Mouse (Mus musculus) cerebellum, postnatal 25 days (tissue): ENCODE results near the gene Zdhhc8.

Experiments
- DNase-seq, 2 experiments: peaks; one replicate each; pipeline ENCODE4 v3.0.0; 2021; ENCODE audit warnings: mixed read lengths in 2 of 2

The Zdhhc8 gene

DNA sequence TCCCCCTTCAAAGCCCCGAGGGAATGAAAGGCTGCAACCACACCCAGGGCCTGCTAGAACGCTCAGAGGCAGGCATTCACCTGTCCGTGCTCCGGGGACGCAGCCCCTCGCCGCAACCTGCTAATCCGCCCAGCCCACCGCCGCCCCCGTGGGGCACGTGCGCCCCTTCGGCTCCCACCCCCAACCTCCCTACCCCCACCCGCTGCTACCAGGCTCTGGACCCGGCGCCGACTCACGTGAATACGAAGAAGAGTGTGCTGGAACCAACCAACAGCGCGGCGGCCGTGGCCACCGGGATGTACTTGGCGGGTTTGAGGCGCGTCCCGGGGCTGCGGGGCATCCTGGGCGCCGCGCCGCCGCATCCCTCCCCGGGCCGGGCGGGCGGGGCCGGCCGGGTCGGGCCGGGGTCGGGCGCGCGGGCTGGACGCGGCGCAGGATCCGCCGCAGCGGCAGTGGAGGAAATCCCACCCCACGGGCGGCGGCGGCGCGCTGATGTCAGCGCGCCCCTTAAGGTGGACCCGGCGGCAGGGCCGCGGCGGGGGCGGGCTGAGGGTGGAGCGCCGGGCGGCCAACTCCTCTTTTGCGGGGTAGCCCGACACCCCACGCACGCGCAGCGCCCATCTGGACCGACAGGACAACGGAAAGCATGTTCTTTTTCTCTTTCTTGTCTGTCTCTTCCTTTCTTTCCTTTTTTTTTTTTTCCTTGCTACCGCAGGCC is at the start of gene Zdhhc8:
Gene Zdhhc8, minus strand, starts transcription at position 466 of the 718 bp plus-strand sequence.
- DNase-seq = peak in 1 of 2 experiments; percentile 91

DNA sequence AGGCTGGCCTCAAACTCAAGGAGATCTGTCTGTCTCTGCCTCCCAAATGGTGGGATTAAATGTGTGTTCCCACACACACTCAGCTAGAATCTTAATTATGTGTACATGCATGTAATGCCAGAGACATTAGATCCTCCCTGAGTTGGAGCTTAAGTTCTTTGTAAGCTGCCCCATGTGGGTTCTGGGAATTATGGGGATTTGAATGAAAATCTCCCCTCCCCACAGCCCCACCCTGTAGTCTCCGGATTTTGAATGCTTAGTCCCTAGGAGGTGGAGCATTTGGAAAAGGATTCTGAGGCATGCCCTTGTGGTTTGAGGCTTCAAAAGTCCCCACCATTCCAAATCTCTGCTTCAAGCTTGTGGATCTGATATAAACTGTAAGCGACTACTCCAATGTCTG is 40.2 kb upstream of the Zdhhc8 start:
- DNase-seq = no peak

DNA sequence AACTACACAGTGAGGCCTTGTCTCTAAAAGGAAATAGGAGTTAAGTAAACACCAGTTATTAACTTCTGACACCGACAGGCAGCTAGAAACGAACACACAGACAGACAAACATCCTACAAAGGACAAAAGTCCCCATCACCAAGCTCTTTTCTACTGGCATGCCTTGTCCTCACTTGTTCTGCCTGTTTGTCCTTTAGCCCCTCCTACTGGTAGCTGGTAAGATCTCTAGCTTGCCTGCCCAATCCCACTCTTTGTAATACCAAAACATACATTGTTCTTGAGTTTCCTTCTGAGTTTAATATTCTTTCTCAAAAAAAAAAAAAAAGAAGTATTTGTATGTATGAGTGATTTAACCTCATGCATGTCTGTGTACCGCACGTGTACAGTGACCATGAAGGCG is 33.2 kb upstream of the Zdhhc8 start:
- DNase-seq = no peak

GRCm38 (mm10) chr16:18265024-18265423 is 30.1 kb upstream of the Zdhhc8 start:
- DNase-seq = no peak

DNA sequence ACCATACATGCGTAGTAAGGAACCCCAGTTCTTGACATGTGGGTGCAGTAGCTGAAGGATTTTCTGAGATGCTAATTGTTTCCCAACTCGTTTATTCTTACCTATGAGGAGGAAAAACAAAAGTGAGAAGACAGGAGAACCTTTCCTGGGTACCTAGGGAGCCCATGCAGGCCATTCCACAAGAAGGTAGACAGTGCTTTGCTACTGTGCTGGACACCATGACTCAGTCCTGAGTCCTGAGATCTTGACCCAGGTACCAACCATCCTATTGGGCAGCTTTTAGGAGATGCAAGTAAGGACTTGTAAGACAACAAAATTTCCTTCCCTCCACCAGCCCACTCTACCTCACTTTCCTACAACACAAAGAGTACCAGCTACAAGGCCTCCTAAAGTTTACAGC is 23.3 kb upstream of the Zdhhc8 start, which contains the start of gene Gm49776:
Gene Gm49776, minus strand, starts transcription at position 101 of the 400 bp plus-strand sequence.
- no peak for DNase-seq

- no peak for DNase-seq
These were observed 18.9 kb upstream of the Zdhhc8 start for GRCm38 (mm10) chr16:18253866-18254265.

DNA sequence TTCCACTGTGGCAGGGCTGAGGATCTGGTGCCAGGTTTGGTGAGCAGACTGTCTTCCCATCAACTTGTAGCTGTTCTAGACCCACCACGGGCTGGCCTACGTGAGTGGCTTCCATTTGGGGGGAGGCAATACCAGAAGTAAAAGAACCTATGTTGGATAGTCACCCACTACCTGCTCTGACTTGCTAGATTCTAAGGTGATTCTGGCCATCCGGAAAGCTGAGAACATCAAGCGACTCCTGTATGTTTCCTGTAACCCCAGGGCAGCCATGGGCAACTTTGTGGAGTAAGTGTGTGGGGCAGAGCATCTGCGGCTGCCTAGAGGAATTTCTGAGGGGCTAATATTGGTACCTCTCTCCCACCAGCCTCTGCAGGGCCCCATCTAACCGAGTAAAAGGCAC is 17.8 kb upstream of the Zdhhc8 start:
- DNase-seq = no peak

GRCm38 (mm10) chr16:18250828-18251790 is 16.2 kb upstream of the Zdhhc8 start:
- peak in 1 of 2 experiments; percentile 16 for DNase-seq

GRCm38 (mm10) chr16:18250231-18250630 is 15.3 kb upstream of the Zdhhc8 start:
- no peak for DNase-seq

DNA sequence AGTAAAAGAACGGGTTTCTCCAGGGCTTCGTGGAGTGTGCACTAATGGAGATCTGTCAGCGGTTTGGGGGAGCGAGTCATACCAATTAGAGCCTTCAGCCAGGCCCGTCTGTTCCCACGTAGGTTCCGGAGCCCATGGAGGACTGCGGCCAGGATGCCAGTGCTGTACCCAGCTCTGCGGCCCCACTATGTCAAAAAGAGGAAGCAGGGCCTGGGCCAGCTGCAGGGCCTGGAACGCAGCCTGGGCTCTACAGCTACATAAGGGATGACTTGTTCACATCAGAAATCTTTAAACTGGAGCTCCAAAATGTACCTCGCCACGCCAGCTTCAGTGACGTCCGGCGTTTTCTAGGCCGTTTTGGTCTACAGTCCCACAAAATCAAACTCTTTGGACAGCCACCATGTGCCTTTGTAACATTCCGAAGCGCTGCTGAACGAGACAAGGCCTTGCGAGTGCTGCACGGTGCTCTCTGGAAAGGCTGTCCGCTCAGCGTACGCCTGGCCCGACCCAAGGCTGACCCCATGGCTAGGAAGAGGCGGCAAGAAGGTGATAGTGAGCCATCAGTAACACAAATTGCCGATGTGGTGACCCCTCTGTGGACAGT is 14.5 kb upstream of the Zdhhc8 start:
- DNase-seq = peak; percentile 64 to 66

DNA sequence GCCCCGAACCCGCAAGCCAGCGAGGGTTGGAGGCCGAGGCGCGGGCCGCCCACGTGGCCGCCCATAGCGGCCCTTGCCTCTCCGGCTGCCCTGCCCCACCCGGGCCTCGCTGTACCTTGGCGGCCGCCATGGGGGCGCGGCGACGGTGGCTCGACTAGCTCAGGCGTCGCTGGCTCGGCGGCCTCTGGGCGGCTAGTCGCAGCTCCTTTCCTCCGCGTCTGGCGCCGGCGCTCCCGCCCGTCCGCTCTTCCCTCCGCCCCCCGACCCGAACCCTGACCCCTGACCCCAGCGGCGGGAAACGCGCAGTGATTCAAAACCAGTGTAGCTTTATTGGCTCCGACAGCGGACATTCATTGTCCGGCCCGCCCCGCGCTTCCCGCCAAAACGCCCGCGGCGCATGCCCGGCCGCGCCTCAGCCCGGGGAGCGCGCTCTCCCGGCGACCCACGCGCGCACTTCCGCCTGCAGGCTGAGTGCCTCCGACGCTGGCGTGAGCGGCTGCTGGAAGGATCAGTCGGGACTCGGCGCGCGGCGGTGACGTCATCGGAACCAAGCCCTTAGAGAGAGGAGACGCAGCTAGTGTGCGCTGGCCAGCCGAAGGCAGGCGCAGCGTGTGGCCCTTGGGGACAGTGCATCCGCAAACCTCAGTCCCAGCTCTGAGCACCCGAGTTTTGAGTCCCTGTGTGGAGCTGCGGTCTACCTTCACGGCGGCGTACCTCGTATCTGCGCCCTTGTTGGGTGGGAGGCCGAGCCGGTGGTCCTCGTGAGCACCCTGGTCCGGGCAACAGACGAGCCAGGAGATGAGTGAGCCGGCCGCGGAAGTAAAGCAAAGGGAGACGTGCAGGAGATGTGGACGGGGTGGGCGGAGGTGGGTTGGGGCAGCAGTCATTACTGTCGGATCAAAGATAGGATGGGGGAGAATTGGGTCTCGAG is 13.8 kb upstream of the Zdhhc8 start, which contains the start of the genes Trmt2a and Ranbp1:
Gene Trmt2a, plus strand, starts transcription at position 247 of the 931 bp plus-strand sequence.
Gene Ranbp1, minus strand, starts transcription at position 300 of the 931 bp plus-strand sequence.
- peak; percentile 98 to 99 for DNase-seq

- no peak for DNase-seq
These were observed 12.8 kb upstream of the Zdhhc8 start for GRCm38 (mm10) chr16:18247521-18248399.

DNA sequence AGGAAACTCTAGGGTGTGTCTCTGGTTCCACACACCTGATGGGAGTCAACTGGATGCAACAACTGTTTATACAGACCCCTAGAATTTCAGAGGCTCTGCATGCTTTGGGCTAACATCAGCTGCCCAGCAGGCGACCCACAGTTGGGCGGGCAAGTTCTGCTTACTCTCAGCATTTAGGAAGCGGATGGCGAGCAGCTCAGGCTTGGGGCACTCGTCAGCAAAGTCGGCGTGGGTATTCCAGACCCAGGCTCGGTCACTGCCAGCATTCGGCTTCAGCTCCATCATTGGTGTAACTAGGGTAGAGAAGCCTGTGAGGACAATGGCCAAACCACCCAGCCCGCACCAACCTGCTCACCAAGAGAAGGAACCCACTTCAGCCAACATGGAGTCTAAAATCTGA is 6.6 kb upstream of the Zdhhc8 start:
- no peak for DNase-seq

DNA sequence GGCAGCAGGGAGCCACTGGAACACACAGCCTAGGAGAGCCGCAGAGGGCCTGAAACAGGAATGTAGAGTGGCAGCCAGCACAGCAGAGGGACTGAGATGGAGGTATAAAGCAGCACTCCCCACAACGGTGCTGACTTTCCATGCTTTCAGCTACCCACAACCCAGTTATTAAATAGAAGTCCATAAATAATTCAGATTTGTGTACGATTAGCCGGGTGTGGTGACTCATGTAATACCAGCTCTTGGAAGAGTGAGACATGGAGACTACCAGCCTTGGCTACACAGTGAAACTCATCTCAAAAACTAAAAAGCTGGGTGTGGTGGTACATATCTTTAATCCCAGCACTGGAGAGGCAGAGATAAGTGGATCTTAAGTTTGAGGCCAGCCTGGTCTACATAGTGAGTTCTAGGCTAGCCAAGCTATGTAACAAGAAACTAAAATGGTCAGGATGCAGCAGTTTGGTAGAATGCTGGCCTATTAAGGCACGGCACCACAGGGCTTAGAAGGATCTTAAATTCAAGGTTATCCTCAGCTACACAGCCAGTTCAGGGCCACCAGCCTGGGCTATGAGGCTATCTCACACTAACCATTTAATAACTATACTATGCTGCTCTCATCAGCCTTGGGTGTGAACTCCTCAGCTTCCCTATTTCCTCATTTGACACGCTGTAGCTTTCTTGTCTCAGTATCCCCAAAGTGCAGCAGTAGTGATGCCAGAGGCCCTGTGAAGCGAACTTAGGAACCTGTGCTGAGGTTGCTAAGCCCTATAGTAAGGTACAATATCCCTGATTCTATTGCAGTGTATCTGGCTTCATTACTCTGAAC is 2.0 kb upstream of the Zdhhc8 start:
- DNase-seq = no peak

DNA sequence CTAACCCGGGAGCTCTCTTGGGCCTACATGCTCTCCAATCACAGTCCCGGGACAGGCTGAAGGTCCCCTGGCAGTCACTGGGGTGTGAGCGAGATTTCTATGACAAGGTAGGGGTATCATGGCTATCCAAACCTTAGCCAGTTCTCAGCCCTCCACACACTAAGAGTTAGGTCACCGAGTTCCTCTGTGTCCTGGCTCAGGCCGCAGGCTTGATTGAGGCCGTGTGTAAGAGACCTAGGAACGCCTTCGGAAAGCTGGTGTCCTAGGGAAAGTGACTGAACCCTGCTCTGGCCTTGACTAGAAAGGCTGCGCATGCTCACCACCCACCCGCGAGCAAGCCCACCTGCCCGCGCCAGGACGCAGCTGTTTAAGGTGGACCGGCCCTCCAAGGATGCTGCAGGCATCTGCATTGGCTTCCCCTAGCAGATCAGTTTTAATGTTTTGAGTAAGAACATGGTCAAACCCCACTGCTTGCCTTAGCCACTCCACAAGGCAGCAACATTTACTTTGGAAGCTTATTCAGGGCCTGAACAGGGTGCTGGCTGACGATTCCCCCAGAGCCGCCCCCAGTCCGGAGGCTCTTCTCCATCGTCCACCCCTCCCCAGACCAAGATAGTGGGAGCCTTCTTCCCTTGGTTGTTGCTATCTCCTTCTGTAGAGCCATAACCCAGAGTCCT is 591 bp upstream of the Zdhhc8 start:
- DNase-seq = peak; percentile 82 to 83

DNA sequence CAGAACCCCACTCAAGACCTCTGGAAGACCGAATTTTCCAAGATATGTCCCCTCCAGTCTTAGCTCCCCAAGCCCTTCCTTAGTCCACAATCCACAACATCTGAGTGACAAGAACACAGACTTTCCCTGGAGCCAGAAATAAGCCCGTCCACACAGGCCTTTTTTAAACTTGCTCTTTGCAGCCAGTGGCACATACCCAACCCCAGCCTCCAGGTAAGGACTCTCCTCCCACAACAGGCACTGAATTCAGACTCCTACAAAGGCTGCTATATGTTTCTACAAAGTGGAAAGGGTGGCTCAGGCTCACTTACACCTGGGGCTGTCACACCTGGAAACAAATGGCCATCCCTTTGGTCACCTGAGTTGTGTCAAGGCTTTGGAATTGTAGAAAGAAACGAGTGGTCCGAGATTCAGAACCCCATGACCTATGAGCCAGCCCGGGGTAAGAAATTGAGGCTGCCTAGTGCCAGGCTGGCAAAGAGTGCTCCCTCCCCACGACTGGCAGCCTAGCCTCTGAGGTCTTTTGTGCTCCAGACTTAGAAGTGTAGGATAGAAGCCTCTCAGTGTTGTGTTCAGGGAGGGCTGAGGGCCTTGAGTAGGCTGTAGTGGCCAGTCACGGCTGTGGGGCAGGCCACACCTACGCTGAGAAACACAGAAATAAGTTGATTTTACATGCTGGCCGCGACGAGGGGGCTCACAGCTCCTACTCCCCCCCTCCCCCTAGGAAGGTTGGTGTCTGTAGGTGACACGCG is 841 bp downstream of the Zdhhc8 start:
- no peak for DNase-seq

DNA sequence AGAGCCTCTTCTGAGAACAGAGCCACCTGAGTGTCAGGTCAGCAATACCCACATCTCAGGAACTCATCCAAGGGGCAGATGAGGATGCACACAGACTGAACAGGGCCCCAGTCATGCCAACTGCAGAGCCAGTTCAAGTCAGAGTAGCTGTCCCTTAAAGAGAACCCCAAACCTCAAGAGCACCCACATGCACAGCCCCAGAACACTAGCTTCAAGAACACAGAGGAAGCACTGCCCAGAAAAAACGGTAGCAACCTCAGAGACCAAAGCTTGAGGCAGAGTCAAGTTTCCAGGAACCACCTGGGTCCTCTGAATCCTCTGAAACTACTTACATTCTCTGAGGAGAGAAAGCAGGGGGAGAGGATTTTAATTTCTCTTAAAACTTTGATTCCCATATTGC is 1.5 kb downstream of the Zdhhc8 start:
- DNase-seq = no peak

GRCm38 (mm10) chr16:18231451-18231850 is 3.5 kb downstream of the Zdhhc8 start:
- DNase-seq = peak; percentile 11 to 18

DNA sequence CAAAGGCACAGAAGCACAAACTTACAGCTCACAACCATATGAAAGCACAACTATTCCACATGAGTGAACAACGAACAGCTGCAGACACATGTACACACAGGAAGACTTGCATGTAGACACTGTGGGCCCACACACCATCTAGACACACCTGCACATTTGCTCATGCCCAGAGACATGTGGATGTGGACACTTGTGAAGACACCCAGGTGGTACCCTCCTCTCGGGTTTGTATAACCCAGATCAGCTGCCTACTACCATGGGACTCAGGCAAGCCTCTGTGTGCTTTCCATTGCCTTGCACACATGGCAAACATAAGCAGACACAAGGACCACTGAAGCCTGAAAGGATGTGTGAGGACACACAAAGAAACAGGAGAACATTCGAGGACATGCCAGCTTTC is 3.9 kb downstream of the Zdhhc8 start:
- DNase-seq = peak in 1 of 2 experiments; percentile 6
